Mouse (Mus musculus) layer of hippocampus, postnatal 25 days (tissue): ENCODE data around the gene Ddx58. TPM values are rescaled to one million over a fixed set of nuclear protein-coding genes. Genes with fewer than 3 reads are reported as not detected.

Source experiments
- DNase-seq, 2 experiments: peaks; one replicate each; pipeline ENCODE4 v3.0.0; 2022; ENCODE audit warnings: mixed read lengths in 2 of 2, low spot score in 1 of 2; ENCODE audit errors: extremely low spot score in 1 of 2
- total RNA-seq, 2 experiments: library from RNA; stranded (reverse); gene quantifications; 2 replicates each; pipeline ENCODE4 v1.2.3; 2021

The Ddx58 gene
- total RNA-seq, 2 experiments from 2014 or later = 3.2 to 3.6 TPM

GRCm38 (mm10) chr4:40184470-40184869, 55.2 kb downstream of the Ddx58 start:
- DNase-seq = no peak

GRCm38 (mm10) chr4:40183781-40184180, 55.8 kb downstream of the Ddx58 start:
- DNase-seq = no peak

DNA sequence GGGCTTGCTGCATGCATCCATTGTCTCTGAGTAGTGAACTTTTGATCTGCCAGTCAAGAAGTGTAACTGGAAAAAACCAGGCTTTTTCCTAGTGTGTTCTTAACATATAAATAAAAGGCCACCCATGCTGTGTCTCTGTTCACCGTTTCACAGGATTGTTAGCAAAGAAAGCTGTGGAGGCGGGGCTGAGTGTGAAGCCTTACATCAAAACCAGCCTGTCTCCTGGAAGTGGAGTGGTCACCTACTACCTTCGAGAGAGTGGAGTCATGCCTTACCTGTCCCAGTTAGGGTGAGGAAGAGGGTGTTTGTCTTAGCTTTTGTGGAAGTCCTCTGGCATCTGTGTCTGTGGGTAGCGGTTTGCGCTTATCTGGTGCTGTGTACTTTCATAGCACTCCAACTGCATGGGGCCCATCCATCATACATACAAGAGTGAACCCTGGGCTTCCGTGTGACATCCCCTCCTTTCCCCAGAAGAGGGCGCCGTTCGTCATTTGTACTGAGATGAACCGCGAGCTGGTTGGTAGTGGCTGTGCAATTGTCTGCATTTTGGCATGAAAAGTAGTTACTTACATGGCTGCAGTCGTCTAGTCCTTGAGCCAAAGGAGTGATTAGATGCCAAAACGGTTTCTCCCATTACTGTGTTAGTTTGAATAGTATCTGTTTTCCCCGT, 56.8 kb downstream of the Ddx58 start:
- DNase-seq = peak; percentile 36 to 83

- DNase-seq = no peak
Observed at GRCm38 (mm10) chr4:40181681-40182080, 57.9 kb downstream of the Ddx58 start.

DNA sequence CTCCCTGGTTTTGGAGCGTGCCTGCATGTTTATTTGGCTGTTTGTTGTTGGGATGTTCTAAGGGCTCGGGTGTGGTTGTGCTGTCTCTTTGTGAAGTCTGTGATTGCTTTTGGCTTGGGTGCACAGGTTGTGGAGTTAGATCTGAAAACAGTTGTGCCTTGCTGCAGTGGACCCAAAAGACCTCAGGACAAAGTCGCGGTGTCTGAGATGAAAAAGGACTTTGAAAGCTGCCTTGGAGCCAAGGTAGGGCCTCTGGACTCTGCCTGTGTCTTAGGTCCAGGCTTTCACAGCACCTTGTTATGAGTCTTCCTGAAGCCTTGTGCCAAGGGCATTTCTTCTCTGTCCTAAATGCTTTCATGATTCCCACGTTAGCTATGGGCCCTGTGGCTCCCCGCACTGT, 59.6 kb downstream of the Ddx58 start:
- DNase-seq = no peak

GRCm38 (mm10) chr4:40178584-40178983, 61.0 kb downstream of the Ddx58 start:
- no peak for DNase-seq

DNA sequence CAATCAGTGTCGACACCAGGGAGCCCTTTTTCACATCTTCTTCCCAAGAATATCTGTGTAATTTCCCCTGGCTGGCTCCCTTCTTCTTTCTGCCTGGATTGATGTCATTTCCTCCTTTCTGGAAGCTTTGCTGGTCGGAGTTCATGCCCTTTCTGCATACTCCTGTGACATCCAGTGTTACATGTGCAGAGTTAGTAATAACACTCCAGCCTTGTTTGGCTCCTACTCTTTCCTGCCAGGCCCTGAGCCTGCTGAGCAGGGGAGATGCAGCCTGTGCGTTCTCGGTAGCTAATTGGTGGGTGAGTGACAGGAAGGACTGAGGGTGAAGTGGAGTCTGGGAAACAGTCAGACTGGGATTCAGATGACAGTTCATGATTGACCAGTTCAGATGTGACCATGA, 65.3 kb downstream of the Ddx58 start:
- DNase-seq = no peak

DNA sequence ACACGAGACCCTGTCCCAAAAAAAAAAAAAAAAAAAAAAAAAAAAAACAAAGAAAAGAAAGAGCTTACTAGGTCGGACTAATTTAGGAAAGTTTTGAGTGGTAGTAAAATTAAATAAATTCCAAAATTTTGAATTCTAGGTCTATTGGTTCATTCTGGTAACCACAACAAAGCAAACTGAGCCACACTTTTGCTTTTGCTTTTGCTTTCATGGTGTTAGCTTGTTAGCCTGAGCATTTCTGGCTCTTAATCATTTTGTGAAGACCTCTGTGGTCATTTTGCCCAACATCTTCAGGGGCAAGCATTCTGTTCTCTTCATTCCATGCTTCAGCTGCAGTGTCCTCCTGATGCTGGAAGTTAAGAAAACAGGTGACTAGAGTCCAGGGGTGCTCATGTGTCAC, 67.3 kb downstream of the Ddx58 start:
- no peak for DNase-seq

- no peak for DNase-seq
Observed at GRCm38 (mm10) chr4:40171477-40171876, 68.2 kb downstream of the Ddx58 start.

- DNase-seq = no peak
Observed at GRCm38 (mm10) chr4:40163646-40164045, 76.0 kb downstream of the Ddx58 start.

DNA sequence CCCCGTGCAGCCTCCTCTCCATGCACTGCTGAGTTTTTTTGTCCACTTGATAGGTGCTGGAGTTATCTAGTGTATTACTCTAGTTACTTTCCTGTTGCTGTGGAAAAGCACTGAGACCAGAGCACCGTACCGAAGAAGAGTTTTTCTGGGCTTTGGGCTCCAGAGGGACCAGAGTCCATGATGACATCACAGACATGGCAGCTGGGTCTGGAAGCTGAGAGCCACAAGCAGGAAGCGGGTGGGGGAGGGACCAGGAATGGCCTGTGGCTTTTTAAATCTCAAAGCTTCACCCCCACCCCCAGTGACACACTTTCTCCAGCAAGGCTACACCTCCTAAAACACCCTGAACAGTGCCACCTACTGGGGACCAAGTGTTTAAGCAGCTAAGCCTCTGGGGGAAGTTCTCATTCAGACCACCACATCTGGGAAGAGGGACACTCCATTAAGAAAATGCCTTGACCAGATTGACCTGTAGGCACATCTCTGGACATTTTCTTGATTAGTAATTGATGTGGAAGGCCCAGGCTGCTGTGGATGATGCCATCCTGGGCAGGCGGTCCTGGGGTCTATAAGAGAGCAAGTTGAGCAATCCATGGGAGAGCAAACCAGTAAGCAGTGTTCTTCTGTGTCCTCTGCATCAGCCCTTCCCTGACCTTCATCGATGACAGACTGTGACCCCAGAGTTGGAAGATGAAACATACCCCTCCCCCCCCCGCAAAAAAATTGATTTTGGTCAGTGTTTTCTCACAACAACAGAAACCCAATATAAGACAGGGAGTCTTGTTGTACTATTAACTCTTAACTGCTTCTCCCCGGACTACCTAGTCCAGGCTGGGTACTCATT, 78.8 kb downstream of the Ddx58 start:
- DNase-seq = no peak

DNA sequence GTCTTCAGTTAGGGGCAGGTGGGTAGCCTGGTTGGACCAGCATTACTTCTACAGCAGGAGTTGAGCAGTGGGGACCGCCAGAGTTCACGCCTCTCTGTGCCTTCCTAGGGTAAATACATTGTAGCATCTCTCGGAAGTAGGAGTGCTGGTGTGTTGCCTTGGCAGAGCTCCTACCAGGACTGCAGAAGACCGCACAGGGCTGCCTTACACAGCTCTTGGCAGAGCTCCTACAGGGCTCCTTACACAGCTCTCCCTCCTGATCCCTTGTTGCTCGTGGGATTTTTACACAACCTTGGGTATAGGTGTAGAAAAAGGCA, 81.4 kb downstream of the Ddx58 start:
- DNase-seq = no peak

- no peak for DNase-seq
Observed at GRCm38 (mm10) chr4:40157500-40158223, 82.0 kb downstream of the Ddx58 start.

- DNase-seq = no peak
Observed at GRCm38 (mm10) chr4:40156582-40157499, 82.8 kb downstream of the Ddx58 start.

GRCm38 (mm10) chr4:40156153-40156552, 83.5 kb downstream of the Ddx58 start:
- no peak for DNase-seq

- DNase-seq = no peak
Observed at GRCm38 (mm10) chr4:40155467-40155999, 84.1 kb downstream of the Ddx58 start.

DNA sequence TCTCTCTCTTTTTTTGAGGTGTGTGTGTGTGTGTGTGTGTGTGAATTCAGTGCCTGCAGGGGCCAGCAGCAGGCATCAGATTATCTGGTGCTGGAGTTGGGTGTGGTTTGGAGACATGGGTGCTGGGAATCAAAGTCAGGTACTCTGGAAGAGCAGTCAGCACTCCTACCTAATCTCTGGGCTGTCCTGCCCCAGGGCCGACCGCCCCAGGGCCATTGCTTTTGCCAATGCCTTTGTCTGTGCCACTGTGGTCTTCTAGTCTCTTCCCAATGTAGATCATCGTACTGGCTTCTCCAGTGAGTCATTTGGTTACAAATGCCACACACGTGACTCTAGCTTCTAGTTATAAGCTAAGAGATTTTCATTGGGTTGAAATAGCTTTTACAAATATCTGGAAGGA, 84.9 kb downstream of the Ddx58 start:
- DNase-seq = no peak
